Mouse (Mus musculus): Measurements from ENCODE around the gene Olfr1323. TPM values are rescaled to one million over a fixed set of nuclear protein-coding genes. Genes with fewer than 3 reads are reported as not detected.
A peak's percentile ranks its signal among the peaks of the same experiment; 100 is the strongest.

Gene Olfr1323
- polyA plus RNA-seq (2015; fragmentation: Nextera tagmentation; extraction: Ambion mirVana), result not detected in 2 replicates

DNA sequence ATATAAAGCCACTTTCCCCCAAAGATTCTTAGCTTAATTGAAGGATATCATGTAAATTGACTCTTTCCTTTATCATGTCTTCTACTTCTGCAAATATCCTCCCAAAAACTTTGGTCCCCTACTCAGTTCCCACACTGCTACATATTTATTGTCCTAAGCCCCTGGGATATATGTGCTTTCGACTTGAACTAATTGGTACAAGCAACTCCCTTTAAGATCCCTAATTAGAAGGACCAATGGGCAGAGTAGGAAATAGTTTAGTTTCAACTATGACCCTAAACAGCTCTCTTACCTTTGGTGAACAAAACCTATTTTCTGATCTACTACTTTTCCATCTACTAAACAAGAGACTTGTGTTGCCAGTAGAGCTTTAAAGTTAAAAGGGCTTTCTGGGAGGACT is at the start of gene Olfr1323:
TSS of gene Olfr1323 (minus strand) at position 101 of the 400 bp plus-strand sequence.
- H3K4me1 ChIP-seq (ENCODE audit: insufficient read depth, low read length), result no peaks in the 10 kb centered on the region

DNA sequence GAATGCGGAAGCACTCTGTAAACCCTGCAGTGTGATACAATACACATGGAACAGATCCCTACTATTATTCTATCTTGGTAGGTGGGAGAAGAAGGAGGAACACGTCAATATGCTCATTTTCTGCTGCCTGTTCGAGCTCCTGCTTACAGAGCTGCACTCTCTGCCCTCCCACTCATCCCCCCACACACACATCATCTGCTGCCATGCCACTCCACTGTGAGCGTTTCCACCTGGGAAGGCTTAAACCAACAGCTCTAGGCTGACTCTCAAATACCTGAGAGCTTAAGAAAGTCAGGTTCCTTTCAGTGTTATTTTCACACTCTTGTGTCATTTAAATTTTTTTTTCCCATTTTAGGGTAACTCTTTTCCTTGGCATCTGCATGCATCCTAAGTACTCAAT is 6.9 kb downstream of the Olfr1323 start:
- no peak overlapping the region for H3K4me3 ChIP-seq (ENCODE audit: low read length)
- H3K36me3 ChIP-seq (ENCODE audit: insufficient read depth, low read length), result no peaks in the 10 kb centered on the region
- no peaks in the 10 kb centered on the region for H3K4me1 ChIP-seq (ENCODE audit: insufficient read depth, low read length)
- H3K27me3 ChIP-seq (ENCODE audit: insufficient read depth, low read length), result no peaks in the 10 kb centered on the region
- no peak overlapping the region for H3K4me2 ChIP-seq (replicated peaks; ENCODE audit: low read depth, low read length)
- H3K9ac ChIP-seq (replicated peaks; ENCODE audit: low read length), result no peak overlapping the region
- ATAC-seq (ENCODE audit: low FRiP score, low TSS enrichment), result peak; percentile 31; the same call in 1 of the 2 replicates
- H3K27ac ChIP-seq (ENCODE audit: low read length), result no peak overlapping the region
- 33% methylated on average over 4 of the region's 4 CpGs for WGBS
- H3K9me3 ChIP-seq (ENCODE audit: low read length), result no peaks in the 10 kb centered on the region

More for the DNA sequence above, at the start of gene Olfr1323:
- H3K4me3 ChIP-seq (ENCODE audit: low read length), result no peak within 1 kb of the TSS
- H3K27me3 ChIP-seq (ENCODE audit: insufficient read depth, low read length), result no peaks in the 10 kb centered on the region
- no peaks in the 10 kb centered on the region for H3K36me3 ChIP-seq (ENCODE audit: insufficient read depth, low read length)
- no peak for ATAC-seq (ENCODE audit: low FRiP score, low TSS enrichment)
- no peak within 1 kb of the TSS for H3K27ac ChIP-seq (ENCODE audit: low read length)
- no peak within 1 kb of the TSS for H3K9ac ChIP-seq (replicated peaks; ENCODE audit: low read length)
- H3K9me3 ChIP-seq (ENCODE audit: low read length), result no peaks in the 10 kb centered on the region
- no peak within 1 kb of the TSS for H3K4me2 ChIP-seq (replicated peaks; ENCODE audit: low read depth, low read length)
- WGBS, result 64% methylated on average over 1 of the region's 1 CpGs

Other genes starting within 250 kb of the Olfr1323 start
- gene Igsf1, start 221.6 kb downstream of the Olfr1323 start, polyA plus RNA-seq (2015; fragmentation: Nextera tagmentation; extraction: Ambion mirVana), result 4.7 and 5.6 TPM in 2 replicates
- not detected in 2 replicates for gene Olfr1322, start 127.9 kb downstream of the Olfr1323 start, polyA plus RNA-seq (2015; fragmentation: Nextera tagmentation; extraction: Ambion mirVana)